Mouse (Mus musculus): ENCODE data around the gene Rgs12. TPM values are rescaled to one million over a fixed set of nuclear protein-coding genes. Genes with fewer than 3 reads are reported as not detected.

The Rgs12 gene
- total RNA-seq, 2 experiments from 2014 or later = 13.3 to 28.6 TPM

- DNase-seq = no peak
Observed at GRCm38 (mm10) chr5:34980099-34980498, 30.9 kb downstream of the Rgs12 start.

DNA sequence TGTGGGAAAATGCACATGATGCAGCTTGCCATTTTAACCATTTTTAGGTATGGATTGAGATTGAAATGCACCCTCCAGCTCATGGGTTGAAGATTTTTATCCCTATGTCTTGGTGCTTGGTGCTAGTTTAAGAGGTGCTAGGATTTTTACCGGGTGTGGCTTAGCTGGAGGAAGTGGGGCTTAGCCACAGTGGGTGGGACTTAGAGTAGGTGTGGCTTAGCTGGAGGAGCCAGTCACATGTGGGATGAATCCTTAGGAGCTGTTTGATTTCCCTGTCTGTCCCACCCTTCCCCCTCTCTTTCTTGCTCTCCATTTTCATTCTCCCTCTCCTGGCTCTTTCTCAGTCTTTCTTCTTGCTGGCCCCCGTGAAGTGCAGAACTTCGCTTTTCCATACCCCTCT is 32.5 kb downstream of the Rgs12 start:
- no peak for DNase-seq

GRCm38 (mm10) chr5:34984933-34985332 is 35.7 kb downstream of the Rgs12 start:
- DNase-seq = no peak

- DNase-seq = peak; percentile 87 to 90
Observed at GRCm38 (mm10) chr5:34985867-34986266, 36.6 kb downstream of the Rgs12 start.

DNA sequence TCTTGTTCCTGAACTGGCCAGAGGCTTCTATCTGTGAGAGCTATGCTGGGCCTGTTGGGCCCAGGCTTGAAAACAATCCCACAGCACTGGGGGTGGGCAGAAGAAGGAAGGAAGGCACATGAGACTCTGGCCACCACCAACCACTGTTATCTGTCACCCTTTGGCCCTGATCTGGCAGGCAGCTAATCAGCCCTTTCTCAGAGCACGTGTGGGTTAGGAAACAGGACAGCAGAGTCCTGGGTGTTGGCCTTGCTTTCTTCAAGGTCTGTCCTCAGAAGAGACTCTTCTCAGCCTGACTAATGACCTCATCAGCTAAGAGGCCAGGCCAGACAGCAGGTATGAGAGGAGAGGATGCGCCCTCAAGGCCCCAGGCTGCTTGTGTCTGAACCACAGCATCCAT is 38.2 kb downstream of the Rgs12 start:
- DNase-seq = no peak

GRCm38 (mm10) chr5:34988690-34989089 is 39.4 kb downstream of the Rgs12 start:
- DNase-seq = no peak

DNA sequence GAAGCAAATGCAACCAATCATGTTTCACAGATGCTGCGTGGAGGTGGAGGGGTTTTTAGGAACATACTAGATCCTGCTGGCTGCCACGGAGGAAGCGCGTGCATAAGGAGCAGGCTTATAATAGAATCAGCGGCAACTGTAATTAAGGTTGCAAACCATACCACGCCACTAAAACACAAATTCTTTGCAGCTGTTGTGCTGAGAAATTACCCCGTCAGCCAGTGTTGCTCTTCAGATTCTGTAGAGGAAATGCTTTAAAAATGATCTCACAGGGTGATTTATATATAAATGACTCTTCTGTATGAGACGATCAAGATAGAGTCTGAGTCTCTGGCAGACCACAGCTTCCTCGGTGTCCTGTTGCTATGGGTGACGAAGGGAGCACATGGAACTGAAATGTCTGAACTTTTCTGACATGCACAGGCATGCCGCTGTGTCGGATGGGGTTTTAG is 40.1 kb downstream of the Rgs12 start:
- DNase-seq = no peak

- no peak for DNase-seq
Observed at GRCm38 (mm10) chr5:34998754-34999153, 49.5 kb downstream of the Rgs12 start.

DNA sequence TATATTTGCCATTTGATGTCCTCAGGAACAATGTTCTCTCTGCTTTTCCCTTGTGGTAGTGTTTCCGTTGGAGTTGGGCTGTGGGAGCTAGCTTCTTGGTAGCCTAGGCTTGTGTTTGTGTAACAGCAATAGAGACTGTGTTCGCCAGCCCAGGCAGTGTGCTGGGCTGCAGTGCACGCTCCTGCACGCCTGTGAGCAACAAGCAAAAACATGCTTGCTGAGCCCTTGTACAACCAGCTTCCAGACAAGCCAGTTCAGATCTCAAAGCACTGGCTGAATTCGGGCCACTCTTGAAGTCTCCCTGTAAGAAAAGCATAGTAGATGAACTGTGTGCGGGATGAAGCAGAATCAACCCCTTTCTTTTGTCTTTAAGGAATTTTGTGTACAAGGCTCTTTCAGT is 50.0 kb downstream of the Rgs12 start:
- DNase-seq = no peak

- no peak for DNase-seq
Observed at GRCm38 (mm10) chr5:35000323-35000722, 51.1 kb downstream of the Rgs12 start.

- no peak for DNase-seq
Observed at GRCm38 (mm10) chr5:35001144-35001543, 51.9 kb downstream of the Rgs12 start.

- no peak for DNase-seq
Observed at GRCm38 (mm10) chr5:35003611-35004162, 54.4 kb downstream of the Rgs12 start.

GRCm38 (mm10) chr5:35004769-35005168 is 55.5 kb downstream of the Rgs12 start:
- DNase-seq = no peak

GRCm38 (mm10) chr5:35005659-35006058 is 56.4 kb downstream of the Rgs12 start:
- no peak for DNase-seq

GRCm38 (mm10) chr5:35006599-35006998 is 57.4 kb downstream of the Rgs12 start:
- DNase-seq = no peak

DNA sequence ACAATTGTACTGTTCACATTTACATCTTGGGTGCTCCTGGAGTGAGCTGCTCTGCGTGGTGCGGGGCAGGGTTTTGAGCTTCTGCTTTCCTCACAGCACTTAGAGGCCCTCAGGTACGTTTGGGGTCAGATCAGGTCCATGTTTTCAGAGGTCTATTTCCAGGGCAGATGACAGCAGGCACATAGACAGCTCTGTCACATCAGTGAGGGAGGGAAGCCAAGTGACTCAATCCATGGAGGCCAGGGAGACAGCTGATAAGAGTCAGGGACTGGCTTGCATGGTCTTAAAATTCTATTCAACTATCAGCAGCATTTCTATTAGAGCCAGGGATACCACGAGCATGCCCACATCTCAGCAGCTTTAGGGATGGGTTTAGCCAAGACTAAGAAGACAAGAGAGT is 59.9 kb downstream of the Rgs12 start:
- peak; percentile 63 to 67 for DNase-seq

GRCm38 (mm10) chr5:35010656-35011055 is 61.4 kb downstream of the Rgs12 start:
- no peak for DNase-seq

GRCm38 (mm10) chr5:35011156-35011923 is 62.1 kb downstream of the Rgs12 start:
- peak in 1 of 2 experiments; percentile 26 for DNase-seq

DNA sequence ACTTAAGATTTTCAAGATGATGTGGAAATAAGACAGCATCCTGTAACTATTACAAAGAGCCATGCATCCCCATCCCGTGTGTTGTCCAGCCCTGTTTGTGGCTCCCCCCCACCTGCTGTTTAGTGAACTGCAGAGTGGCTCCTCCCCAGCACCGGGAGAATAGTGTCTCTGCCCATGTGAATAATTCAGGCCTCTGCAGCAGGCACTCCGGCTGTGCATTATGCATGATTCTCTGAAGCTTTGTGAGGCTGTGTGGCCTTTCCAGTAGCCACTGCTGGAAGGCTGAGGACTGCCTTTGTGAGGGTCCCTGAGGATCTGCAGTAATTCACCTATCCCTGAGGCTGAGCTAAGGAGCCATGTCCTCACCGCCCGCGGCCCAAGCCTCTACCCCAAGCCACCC is 64.8 kb downstream of the Rgs12 start:
- no peak for DNase-seq

DNA sequence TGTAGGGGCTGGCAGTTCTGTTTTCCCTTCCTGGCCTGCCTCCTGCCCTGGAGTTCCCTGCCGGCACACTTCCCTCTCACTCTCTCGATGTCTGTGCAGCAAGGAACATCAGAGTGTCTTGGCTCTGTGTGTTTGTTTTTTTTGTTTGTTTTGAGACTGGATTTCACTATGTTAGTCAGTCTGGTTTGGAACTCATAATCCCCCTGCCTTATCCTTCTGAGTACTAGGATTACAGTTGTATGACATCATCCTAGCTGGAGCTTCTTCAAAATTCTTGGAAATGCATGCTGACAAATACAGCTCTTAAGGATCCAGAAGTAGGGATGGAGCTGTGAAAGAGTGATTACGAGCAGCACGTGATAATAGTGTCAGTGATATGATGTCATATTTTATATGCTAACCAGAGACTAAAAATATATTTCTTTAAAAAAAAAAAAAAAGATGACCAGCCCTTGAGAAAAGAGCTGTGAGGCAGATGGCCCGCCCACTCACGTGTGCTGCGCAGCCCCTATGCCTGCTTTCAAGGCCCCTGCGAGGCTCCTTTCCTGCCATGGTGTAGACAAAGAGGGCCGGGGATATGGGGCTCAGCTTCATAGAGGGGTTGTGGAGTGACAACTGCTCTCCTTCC is 70.5 kb downstream of the Rgs12 start:
- DNase-seq = no peak

DNA sequence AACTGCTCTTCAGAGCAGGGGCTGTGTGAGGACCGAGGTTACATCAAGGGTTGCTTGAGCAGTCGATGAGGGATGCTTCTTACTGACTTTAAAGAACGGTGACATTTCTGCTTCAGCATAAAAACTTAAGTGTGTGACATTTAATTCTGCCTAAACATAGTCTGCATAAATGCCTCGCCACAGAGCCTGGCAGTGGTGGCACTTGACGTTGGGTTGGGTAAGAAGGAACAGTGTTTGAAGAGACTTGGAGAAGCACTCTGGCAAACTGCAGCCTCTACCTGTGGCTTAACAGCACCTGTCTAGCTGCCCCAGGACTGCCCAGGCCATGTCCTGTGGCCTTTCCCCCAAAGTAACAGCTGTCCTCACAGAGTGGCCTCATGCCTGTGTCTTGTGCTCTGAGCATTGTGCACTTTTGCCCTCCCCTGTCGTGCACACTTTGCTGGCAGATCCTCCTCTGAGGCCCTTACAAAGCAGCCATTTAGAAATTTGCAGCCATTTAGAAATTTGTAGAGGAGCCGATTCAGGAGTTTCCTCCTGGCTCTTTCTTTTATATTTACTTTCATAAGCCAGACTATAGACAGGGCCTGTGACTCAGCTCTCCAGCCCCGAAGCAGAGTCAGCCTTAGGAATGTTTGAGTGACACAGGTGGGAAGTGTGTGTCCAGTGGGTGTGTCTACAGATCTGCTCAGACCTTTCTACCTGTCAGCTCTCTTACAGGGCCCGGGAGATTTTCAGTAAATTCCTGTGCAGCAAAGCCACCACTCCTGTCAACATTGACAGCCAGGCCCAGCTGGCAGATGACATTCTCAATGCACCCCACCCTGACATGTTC is 71.4 kb downstream of the Rgs12 start:
- no peak for DNase-seq

DNA sequence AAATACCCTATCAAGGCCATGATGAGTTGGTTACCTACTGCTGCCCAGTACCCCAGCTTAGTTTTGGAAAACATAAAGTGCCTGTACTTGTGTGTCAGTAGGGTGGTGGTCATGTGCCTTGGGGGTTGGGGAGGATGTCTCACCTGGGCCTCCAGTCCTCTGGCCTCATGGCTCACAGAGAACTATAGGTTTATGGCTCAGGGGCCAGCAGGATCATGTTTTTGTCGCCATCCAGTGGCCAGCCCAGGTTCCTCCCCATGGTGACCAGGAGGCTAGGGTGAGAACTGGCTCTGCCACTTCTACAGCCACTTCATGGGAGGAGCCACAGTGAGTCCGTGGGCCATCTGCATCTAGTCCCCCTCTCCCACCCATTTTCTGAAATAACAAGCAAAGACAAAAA is 75.7 kb downstream of the Rgs12 start:
- peak; percentile 72 for DNase-seq

- no peak for DNase-seq
Observed at GRCm38 (mm10) chr5:35029303-35029702, 80.1 kb downstream of the Rgs12 start.
